Mouse (Mus musculus) thymus, postnatal 10 days (tissue): Measurements from ENCODE around the gene Hps4.
"Not testable (repeated sequence)": the region's sequence is repeated elsewhere in the genome, so short reads cannot be mapped to it uniquely, and the experiment has no call there.

Experiments
- DNase-seq, 2 experiments: peaks; one replicate each; pipeline ENCODE4 v3.0.0; 2021; ENCODE audit warnings: low spot score in 2 of 2

Gene Hps4

GRCm38 (mm10) chr5:112399284-112399683 lies 56.4 kb downstream of the Hps4 start:
- no peak for DNase-seq

- no peak for DNase-seq
Observed at GRCm38 (mm10) chr5:112402437-112402836, 59.6 kb downstream of the Hps4 start.

GRCm38 (mm10) chr5:112406017-112406416 lies 63.1 kb downstream of the Hps4 start:
- no peak for DNase-seq

GRCm38 (mm10) chr5:112409274-112409673 lies 66.4 kb downstream of the Hps4 start:
- no peak for DNase-seq

GRCm38 (mm10) chr5:112411072-112411471 lies 68.2 kb downstream of the Hps4 start:
- no peak for DNase-seq

GRCm38 (mm10) chr5:112411514-112412335 lies 68.8 kb downstream of the Hps4 start:
- DNase-seq = no peak

GRCm38 (mm10) chr5:112412781-112413180 lies 69.9 kb downstream of the Hps4 start:
- DNase-seq = not testable (repeated sequence)

- DNase-seq = no peak
Observed at GRCm38 (mm10) chr5:112416673-112417072, 73.8 kb downstream of the Hps4 start.

- DNase-seq = no peak
Observed at GRCm38 (mm10) chr5:112418023-112418422, 75.1 kb downstream of the Hps4 start.

GRCm38 (mm10) chr5:112419535-112419934 lies 76.7 kb downstream of the Hps4 start:
- no peak for DNase-seq

GRCm38 (mm10) chr5:112426635-112427034 lies 83.8 kb downstream of the Hps4 start:
- DNase-seq = no peak

- DNase-seq = peak in 1 of 2 experiments; percentile 74
Observed at GRCm38 (mm10) chr5:112427283-112427682, 84.4 kb downstream of the Hps4 start.
